Mouse (Mus musculus): Measurements from ENCODE around the gene Tchh. TPM values are rescaled to one million over a fixed set of nuclear protein-coding genes. Genes with fewer than 3 reads are reported as not detected.

The Tchh gene
- 0.69 and 1.2 TPM in 2 replicates for polyA plus RNA-seq (2014; fragmentation: Nextera tagmentation; extraction: Ambion mirVana)

DNA sequence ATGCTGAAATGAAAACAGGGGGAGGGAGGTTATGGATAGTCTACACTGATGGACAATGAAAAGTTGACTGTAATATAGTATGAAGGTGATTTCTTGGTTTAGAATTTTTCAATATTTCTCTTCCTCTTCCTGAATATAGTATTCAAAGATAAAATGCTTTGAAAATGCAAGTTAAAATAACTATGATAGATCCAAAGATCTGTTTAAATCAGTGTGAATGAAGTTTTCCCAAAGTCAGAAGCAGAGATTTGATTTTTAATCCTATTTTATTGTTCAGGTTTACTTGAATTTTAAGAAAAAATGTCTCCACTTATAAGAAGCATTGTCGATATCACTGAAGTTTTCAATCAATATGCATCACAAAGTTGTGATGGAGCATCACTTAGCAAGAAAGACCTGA lies at the start of gene Tchh:
Tchh (plus strand) TSS at position 301 of the 400 bp plus-strand sequence.
- WGBS = 85% methylated on average over 1 of the region's 1 CpGs
- Histone ChIP-seq H3K9ac (replicated peaks; ENCODE audit: low read length) (no peak within 1 kb of the TSS), H3K4me2 (ENCODE audit: low read length) (peak within 1 kb of the TSS; percentile 94), H3K27me3 (ENCODE audit: control insufficient read depth, insufficient read depth, low read length) (peaks cover 31% of the 10 kb centered on the region), H3K9me3 (ENCODE audit: control insufficient read depth, low read length) (no peaks in the 10 kb centered on the region), H3K27ac (replicated peaks; ENCODE audit: low read depth, low read length) (no peak within 1 kb of the TSS), H3K4me3 (replicated peaks; ENCODE audit: low read depth, low read length) (peak within 1 kb of the TSS; percentile 63; the same call in 1 of the 2 replicates), H3K36me3 (ENCODE audit: control insufficient read depth, insufficient read depth, low read length) (no peaks in the 10 kb centered on the region), H3K4me1 (ENCODE audit: control insufficient read depth, insufficient read depth, low read length) (no peaks in the 10 kb centered on the region)
- no peak for ATAC-seq (ENCODE audit: low FRiP score, low TSS enrichment)
- no peak for DNase-seq

DNA sequence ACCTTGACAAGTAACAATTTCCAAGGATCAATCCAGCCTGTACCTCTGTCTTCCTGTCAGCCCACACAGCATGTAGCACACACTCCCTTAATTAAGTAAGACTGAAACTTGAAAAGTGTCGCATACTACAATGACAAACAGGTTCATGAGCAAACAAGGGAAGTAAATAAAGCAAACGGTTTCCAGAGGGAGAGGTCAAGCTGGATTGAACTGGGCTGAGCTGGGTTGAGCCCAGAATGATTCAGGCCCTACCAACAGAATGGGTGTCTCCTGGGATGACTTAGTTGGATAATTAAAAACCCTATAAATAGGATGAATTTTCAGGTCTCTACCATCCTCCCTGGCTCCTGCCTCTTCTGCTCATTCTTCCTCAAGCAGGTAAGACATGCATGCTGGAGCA lies 48.8 kb upstream of the Tchh start, which contains the start of gene Rptn:
Rptn (plus strand) TSS at position 334 of the 400 bp plus-strand sequence.
- DNase-seq = no peak
- Histone ChIP-seq H3K4me2 (ENCODE audit: low read length) (no peak within 1 kb of the TSS), H3K36me3 (ENCODE audit: control insufficient read depth, insufficient read depth, low read length) (no peaks in the 10 kb centered on the region), H3K4me3 (replicated peaks; ENCODE audit: low read depth, low read length) (no peak within 1 kb of the TSS), H3K9me3 (ENCODE audit: control insufficient read depth, low read length) (no peaks in the 10 kb centered on the region), H3K27ac (replicated peaks; ENCODE audit: low read depth, low read length) (no peak within 1 kb of the TSS), H3K27me3 (ENCODE audit: control insufficient read depth, insufficient read depth, low read length) (no peaks in the 10 kb centered on the region), H3K4me1 (ENCODE audit: control insufficient read depth, insufficient read depth, low read length) (no peaks in the 10 kb centered on the region), H3K9ac (replicated peaks; ENCODE audit: low read length) (no peak within 1 kb of the TSS)
- ATAC-seq (ENCODE audit: low FRiP score, low TSS enrichment) = no peak
- 72% methylated on average over 2 of the region's 2 CpGs for WGBS

DNA sequence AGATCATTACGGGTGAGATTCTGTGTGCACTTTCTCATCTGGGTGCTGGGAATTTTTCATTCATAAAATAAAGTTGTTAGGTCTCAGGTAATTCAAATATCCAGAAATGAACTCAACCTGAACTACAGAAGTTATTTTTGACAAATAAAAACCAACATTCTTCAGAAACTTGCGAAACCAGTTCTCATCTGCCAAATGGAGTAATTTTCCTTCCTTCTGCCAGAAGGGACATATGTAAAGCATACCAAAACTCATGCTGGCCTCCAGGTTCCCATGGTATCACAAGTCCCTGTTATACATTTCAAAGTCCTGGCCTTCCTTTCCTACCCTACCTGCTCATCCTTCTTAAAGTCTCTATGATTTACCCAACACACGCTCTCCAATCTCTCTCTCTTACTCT lies 38.2 kb upstream of the Tchh start:
- Histone ChIP-seq H3K4me2 (ENCODE audit: low read length) (no peak overlapping the region), H3K9me3 (ENCODE audit: control insufficient read depth, low read length) (no peaks in the 10 kb centered on the region), H3K27me3 (ENCODE audit: control insufficient read depth, insufficient read depth, low read length) (no peaks in the 10 kb centered on the region), H3K9ac (replicated peaks; ENCODE audit: low read length) (no peak overlapping the region), H3K27ac (replicated peaks; ENCODE audit: low read depth, low read length) (no peak overlapping the region), H3K4me1 (ENCODE audit: control insufficient read depth, insufficient read depth, low read length) (no peaks in the 10 kb centered on the region), H3K36me3 (ENCODE audit: control insufficient read depth, insufficient read depth, low read length) (no peaks in the 10 kb centered on the region), H3K4me3 (replicated peaks; ENCODE audit: low read depth, low read length) (no peak overlapping the region)
- WGBS = 91% methylated on average over 3 of the region's 3 CpGs
- DNase-seq = no peak
- no peak for ATAC-seq (ENCODE audit: low FRiP score, low TSS enrichment)

DNA sequence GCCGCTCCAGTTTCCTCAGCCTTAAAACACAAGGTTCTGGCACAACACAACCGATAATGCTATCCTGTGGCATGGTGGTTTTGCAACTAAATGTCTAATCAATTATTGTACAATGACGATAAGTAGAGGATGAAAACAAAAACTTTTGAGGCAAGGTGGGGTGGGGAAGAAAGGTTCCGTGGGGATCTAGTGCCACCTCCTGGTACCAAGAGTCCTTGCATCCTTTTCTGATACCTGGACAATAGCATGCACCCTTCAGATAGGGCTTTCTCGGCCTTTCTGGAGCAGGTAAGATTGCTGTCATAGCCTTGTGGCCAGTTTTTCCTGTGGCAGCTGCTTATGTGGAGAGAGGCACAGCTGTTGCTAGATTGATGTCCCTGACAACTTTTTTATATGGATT lies 35.1 kb upstream of the Tchh start:
- ATAC-seq (ENCODE audit: low FRiP score, low TSS enrichment) = no peak

DNA sequence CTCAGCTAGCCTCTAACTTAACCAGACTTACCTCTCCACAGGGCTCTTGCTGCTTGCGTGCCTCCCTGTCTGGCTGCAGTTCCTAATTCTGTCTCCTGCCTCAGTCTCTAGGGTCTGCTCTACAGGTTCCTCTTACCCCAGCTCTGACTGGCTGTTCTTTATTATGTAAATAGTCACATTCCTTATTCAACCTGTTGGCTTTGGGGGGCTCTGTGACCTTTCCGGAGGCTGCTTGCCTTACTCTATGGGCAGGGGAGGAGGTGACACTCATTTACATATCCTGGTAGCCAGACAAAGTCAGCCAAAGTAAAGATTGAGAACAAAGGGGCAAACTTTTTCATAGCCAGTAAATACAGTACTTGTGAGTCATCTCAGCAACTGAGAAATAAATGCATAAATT lies 30.2 kb upstream of the Tchh start:
- no peaks in the 10 kb centered on the region for H3K27me3 ChIP-seq (ENCODE audit: control insufficient read depth, insufficient read depth, low read length)
- DNase-seq (no peak), ATAC-seq (ENCODE audit: low FRiP score, low TSS enrichment) (no peak)
- no peak overlapping the region for H3K27ac ChIP-seq (replicated peaks; ENCODE audit: low read depth, low read length)
- no peaks in the 10 kb centered on the region for H3K9me3 ChIP-seq (ENCODE audit: control insufficient read depth, low read length)
- no peak overlapping the region for H3K9ac ChIP-seq (replicated peaks; ENCODE audit: low read length)
- no peak overlapping the region for H3K4me3 ChIP-seq (replicated peaks; ENCODE audit: low read depth, low read length)
- H3K4me2 ChIP-seq (ENCODE audit: low read length) = no peak overlapping the region
- H3K36me3 ChIP-seq (ENCODE audit: control insufficient read depth, insufficient read depth, low read length) = no peaks in the 10 kb centered on the region
- no peaks in the 10 kb centered on the region for H3K4me1 ChIP-seq (ENCODE audit: control insufficient read depth, insufficient read depth, low read length)
- WGBS = 12% methylated on average over 2 of the region's 2 CpGs

More for the DNA sequence above, 35.1 kb upstream of the Tchh start:
- Histone ChIP-seq H3K36me3 (ENCODE audit: control insufficient read depth, insufficient read depth, low read length) (no peaks in the 10 kb centered on the region), H3K4me3 (replicated peaks; ENCODE audit: low read depth, low read length) (no peak overlapping the region), H3K9ac (replicated peaks; ENCODE audit: low read length) (no peak overlapping the region), H3K4me2 (ENCODE audit: low read length) (no peak overlapping the region), H3K4me1 (ENCODE audit: control insufficient read depth, insufficient read depth, low read length) (no peaks in the 10 kb centered on the region), H3K27ac (replicated peaks; ENCODE audit: low read depth, low read length) (no peak overlapping the region), H3K9me3 (ENCODE audit: control insufficient read depth, low read length) (no peaks in the 10 kb centered on the region), H3K27me3 (ENCODE audit: control insufficient read depth, insufficient read depth, low read length) (no peaks in the 10 kb centered on the region)
- peak; percentile 51 for DNase-seq
- WGBS = 30% methylated on average over 5 of the region's 5 CpGs

DNA sequence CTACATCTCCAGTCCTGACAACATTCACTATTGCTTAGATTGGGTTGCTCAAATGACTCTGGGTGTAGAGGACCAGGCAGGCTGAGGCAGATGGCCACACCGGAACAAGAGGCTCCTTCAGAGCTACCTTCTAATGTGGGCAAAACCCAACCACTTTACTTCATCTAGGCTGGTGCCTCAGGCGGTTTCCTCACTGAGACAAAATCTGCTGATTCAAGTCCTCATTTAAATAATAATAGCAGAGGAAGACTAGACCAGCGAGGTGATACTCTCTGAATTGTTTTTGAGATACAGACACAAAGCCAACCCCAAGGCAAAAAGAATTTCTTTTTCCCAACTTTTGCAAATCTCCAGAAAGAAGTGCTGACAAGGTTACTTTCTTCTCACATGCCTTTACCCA lies 10.5 kb upstream of the Tchh start:
- Histone ChIP-seq H3K4me3 (replicated peaks; ENCODE audit: low read depth, low read length) (no peak overlapping the region), H3K27ac (replicated peaks; ENCODE audit: low read depth, low read length) (no peak overlapping the region), H3K9ac (replicated peaks; ENCODE audit: low read length) (no peak overlapping the region), H3K9me3 (ENCODE audit: control insufficient read depth, low read length) (no peaks in the 10 kb centered on the region), H3K36me3 (ENCODE audit: control insufficient read depth, insufficient read depth, low read length) (no peaks in the 10 kb centered on the region), H3K4me2 (ENCODE audit: low read length) (no peak overlapping the region), H3K4me1 (ENCODE audit: control insufficient read depth, insufficient read depth, low read length) (no peaks in the 10 kb centered on the region), H3K27me3 (ENCODE audit: control insufficient read depth, insufficient read depth, low read length) (no peaks in the 10 kb centered on the region)
- ATAC-seq (ENCODE audit: low FRiP score, low TSS enrichment) = no peak
- WGBS = 33% methylated on average over 3 of the region's 3 CpGs
- DNase-seq = no peak

DNA sequence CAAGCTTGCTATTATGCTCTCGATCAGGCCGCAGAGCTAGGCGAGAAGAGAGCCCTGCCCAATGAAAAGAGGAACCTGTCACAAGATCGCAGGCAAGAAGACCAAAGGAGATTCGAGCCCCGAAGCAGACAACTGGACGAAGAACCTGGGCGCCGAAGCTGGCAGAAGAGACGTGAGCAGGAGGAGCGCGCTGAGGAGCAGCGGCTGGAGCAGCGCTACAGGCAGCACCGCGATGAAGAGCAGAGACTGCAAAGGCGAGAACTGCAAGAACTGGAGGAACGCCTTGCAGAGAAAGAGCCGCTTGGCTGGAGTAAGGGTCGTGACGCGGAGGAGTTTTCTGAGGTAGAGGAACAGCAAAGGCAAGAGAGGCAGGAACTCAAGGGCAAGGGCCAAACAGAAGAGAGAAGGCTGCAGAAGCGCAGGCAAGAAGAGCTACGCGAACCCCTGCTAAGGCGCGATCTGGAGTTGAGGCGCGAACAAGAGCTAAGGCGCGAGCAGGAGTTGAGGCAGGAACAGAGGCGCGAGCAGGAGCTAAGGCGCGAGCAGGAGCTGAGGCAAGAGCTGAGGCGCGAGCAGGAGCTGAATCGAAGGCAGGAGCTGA lies 1.5 kb downstream of the Tchh start:
- peak overlapping the region; percentile 56; the same call in 1 of the 2 replicates for H3K9ac ChIP-seq (replicated peaks; ENCODE audit: low read length)
- ATAC-seq (ENCODE audit: low FRiP score, low TSS enrichment) (no peak), DNase-seq (peak; percentile 63)
- peaks cover 40% of the 10 kb centered on the region for H3K27me3 ChIP-seq (ENCODE audit: control insufficient read depth, insufficient read depth, low read length)
- H3K4me3 ChIP-seq (replicated peaks; ENCODE audit: low read depth, low read length) = peak overlapping the region; percentile 63
- H3K27ac ChIP-seq (replicated peaks; ENCODE audit: low read depth, low read length) = no peak overlapping the region
- under 1% methylated on average over 38 of the region's 38 CpGs for WGBS
- H3K4me1 ChIP-seq (ENCODE audit: control insufficient read depth, insufficient read depth, low read length) = peaks cover 7% of the 10 kb centered on the region
- H3K9me3 ChIP-seq (ENCODE audit: control insufficient read depth, low read length) = no peaks in the 10 kb centered on the region
- peak overlapping the region; percentile 94 for H3K4me2 ChIP-seq (ENCODE audit: low read length)
- no peaks in the 10 kb centered on the region for H3K36me3 ChIP-seq (ENCODE audit: control insufficient read depth, insufficient read depth, low read length)

DNA sequence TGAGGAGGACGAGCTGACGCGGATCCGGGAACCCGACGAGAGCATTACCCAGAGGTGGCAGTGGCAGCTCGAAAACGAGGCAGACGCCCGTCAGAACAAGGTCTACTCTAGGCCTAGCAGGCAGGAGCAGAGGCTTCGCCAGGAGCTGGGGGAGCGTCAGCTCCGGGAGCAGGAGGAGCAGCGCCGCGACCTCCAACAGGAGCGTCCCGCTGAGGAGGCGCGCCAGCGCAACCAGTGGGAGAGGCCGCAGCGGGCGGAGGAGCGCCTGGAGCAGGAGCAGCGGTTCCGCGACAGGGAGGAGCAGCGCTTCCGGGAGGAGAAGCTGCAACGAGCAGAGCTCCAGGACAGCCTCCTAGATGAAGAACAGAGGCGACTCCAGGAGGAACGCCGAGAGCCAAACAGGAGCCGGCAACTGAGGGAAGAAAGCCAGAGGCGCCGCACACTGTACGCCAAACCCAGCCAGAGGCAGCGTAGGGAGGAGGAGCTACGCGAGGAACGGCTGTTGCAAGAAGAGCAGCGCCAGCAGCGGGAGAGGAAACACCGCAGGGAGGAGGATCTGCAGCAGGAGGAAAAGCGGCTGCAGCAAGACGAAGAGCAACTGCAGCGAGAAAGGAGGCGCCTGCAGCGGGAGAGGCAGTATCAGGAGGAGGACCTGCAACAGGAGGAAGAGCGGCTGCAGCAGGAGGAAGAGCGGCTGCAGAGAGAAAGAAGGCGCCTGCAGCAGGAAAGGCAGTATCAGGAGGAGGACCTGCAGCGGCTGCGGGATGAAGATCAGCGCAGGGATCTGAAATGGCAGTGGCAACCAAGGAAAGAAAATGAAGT lies 2.4 kb downstream of the Tchh start:
- H3K27me3 ChIP-seq (ENCODE audit: control insufficient read depth, insufficient read depth, low read length) = peaks cover 42% of the 10 kb centered on the region
- peak overlapping the region; percentile 63 for H3K4me3 ChIP-seq (replicated peaks; ENCODE audit: low read depth, low read length)
- peak overlapping the region; percentile 94 for H3K4me2 ChIP-seq (ENCODE audit: low read length)
- WGBS = 1% methylated on average over 56 of the region's 56 CpGs
- DNase-seq = peak; percentile 88
- no peaks in the 10 kb centered on the region for H3K9me3 ChIP-seq (ENCODE audit: control insufficient read depth, low read length)
- peak; percentile 81 for ATAC-seq (ENCODE audit: low FRiP score, low TSS enrichment)
- H3K4me1 ChIP-seq (ENCODE audit: control insufficient read depth, insufficient read depth, low read length) = peaks cover 7% of the 10 kb centered on the region
- H3K27ac ChIP-seq (replicated peaks; ENCODE audit: low read depth, low read length) = peak overlapping the region; percentile 72
- peak overlapping the region; percentile 56 for H3K9ac ChIP-seq (replicated peaks; ENCODE audit: low read length)
- H3K36me3 ChIP-seq (ENCODE audit: control insufficient read depth, insufficient read depth, low read length) = no peaks in the 10 kb centered on the region
